Mouse (Mus musculus): ENCODE measurements around the gene Arhgap32.

DNA sequence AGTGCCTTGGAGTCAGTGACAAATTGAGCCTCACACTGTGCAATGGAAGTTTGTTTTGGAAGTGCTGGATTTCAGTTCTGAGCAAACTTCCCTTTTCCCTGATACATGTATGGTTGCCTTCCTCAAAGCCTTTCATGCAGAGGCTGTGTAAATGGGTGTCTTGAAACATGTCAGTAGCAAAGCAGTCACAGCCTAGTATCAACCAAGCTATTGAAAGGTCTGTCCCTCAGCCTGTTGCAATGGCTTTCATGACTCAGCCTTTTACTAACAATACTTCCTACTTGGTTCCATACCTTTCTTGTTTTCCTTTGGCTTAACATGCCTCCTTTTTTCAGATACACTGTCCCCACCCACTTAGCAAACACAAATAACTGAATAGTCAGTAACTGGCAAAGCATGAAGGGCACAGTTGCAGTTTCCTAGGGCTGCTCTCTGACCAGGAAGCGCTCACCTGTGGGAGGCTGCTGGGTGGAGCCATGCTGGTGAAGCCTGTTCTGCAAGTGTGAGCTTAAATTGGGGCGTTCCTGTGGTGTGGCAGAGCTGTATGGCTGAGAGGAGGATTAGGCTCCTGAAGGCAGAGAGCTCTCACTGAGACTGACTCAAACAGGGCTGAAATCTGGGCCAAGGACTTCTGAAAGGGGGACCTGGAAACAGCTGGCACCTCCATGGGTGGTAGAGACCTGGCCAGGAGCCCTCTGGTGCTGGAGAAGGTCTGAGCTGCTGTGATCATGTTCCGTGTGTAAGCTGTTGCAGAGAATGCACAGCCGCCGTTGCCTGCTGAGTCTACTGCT is 108.0 kb downstream of the Arhgap32 start:
- TF ChIP-seq EP300 (optimal IDR thresholded peaks at IDR 0.05) (no peak), CTCF (IDR thresholded peaks at IDR 0.05; ENCODE audit: low read depth) (no peak)
